Mouse (Mus musculus): ENCODE data around the gene Cd47. TPM values are rescaled to one million over a fixed set of nuclear protein-coding genes. Genes with fewer than 3 reads are reported as not detected.

Cd47 gene
- polyA plus RNA-seq, 1 experiment from 2014 or later = 192 TPM

- Histone ChIP-seq H3K9me3 (ENCODE audit: control insufficient read depth, low read length) (no peaks in the 10 kb centered on the region), H3K4me2 (ENCODE audit: low read length) (no peak overlapping the region), H3K4me1 (ENCODE audit: control insufficient read depth, insufficient read depth, low read depth, low read length) (no peaks in the 10 kb centered on the region), H3K9ac (ENCODE audit: low read depth, low read length) (no peak overlapping the region), H3K27me3 (replicated peaks; ENCODE audit: control insufficient read depth, insufficient read depth, low read length) (no peaks in the 10 kb centered on the region), H3K36me3 (ENCODE audit: control insufficient read depth, insufficient read depth, low read length) (no peaks in the 10 kb centered on the region), H3K27ac (ENCODE audit: low read depth, low read length) (0 out of 2 replicates have a peak overlapping the region, but pooled peaks have one; percentile 3), H3K4me3 (ENCODE audit: low read length) (no peak overlapping the region)
- 0 out of 2 replicates have a peak, but pooled peaks have one; percentile 9 for ATAC-seq
- WGBS = 76% methylated on average over 8 of the region's 8 CpGs
Measured at GRCm38 (mm10) chr16:49905601-49906001, 105.3 kb downstream of the Cd47 start.

GRCm38 (mm10) chr16:49906066-49906465 is 105.7 kb downstream of the Cd47 start:
- no peak overlapping the region for H3K4me3 ChIP-seq (ENCODE audit: low read length)
- H3K4me1 ChIP-seq (ENCODE audit: control insufficient read depth, insufficient read depth, low read depth, low read length) = no peaks in the 10 kb centered on the region
- ATAC-seq = peak; percentile 57; the same call in 1 of the 2 replicates
- no peaks in the 10 kb centered on the region for H3K36me3 ChIP-seq (ENCODE audit: control insufficient read depth, insufficient read depth, low read length)
- no peaks in the 10 kb centered on the region for H3K9me3 ChIP-seq (ENCODE audit: control insufficient read depth, low read length)
- WGBS = 37% methylated on average over 5 of the region's 5 CpGs
- H3K27ac ChIP-seq (ENCODE audit: low read depth, low read length) = no peak overlapping the region
- no peak overlapping the region for H3K9ac ChIP-seq (ENCODE audit: low read depth, low read length)
- no peak overlapping the region for H3K4me2 ChIP-seq (ENCODE audit: low read length)
- H3K27me3 ChIP-seq (replicated peaks; ENCODE audit: control insufficient read depth, insufficient read depth, low read length) = no peaks in the 10 kb centered on the region

GRCm38 (mm10) chr16:49906940-49907339 is 106.6 kb downstream of the Cd47 start:
- no peaks in the 10 kb centered on the region for H3K36me3 ChIP-seq (ENCODE audit: control insufficient read depth, insufficient read depth, low read length)
- no peaks in the 10 kb centered on the region for H3K27me3 ChIP-seq (replicated peaks; ENCODE audit: control insufficient read depth, insufficient read depth, low read length)
- no peak for ATAC-seq
- no peak overlapping the region for H3K9ac ChIP-seq (ENCODE audit: low read depth, low read length)
- WGBS = 82% methylated on average over 2 of the region's 2 CpGs
- no peak overlapping the region for H3K4me3 ChIP-seq (ENCODE audit: low read length)
- no peaks in the 10 kb centered on the region for H3K4me1 ChIP-seq (ENCODE audit: control insufficient read depth, insufficient read depth, low read depth, low read length)
- H3K4me2 ChIP-seq (ENCODE audit: low read length) = no peak overlapping the region
- H3K9me3 ChIP-seq (ENCODE audit: control insufficient read depth, low read length) = no peaks in the 10 kb centered on the region
- H3K27ac ChIP-seq (ENCODE audit: low read depth, low read length) = no peak overlapping the region

GRCm38 (mm10) chr16:49907356-49907755 is 107.0 kb downstream of the Cd47 start:
- H3K27me3 ChIP-seq (replicated peaks; ENCODE audit: control insufficient read depth, insufficient read depth, low read length) = no peaks in the 10 kb centered on the region
- no peaks in the 10 kb centered on the region for H3K9me3 ChIP-seq (ENCODE audit: control insufficient read depth, low read length)
- no peak overlapping the region for H3K4me3 ChIP-seq (ENCODE audit: low read length)
- H3K9ac ChIP-seq (ENCODE audit: low read depth, low read length) = no peak overlapping the region
- H3K27ac ChIP-seq (ENCODE audit: low read depth, low read length) = no peak overlapping the region
- no peak overlapping the region for H3K4me2 ChIP-seq (ENCODE audit: low read length)
- ATAC-seq = no peak
- no peaks in the 10 kb centered on the region for H3K4me1 ChIP-seq (ENCODE audit: control insufficient read depth, insufficient read depth, low read depth, low read length)
- 51% methylated on average over 4 of the region's 4 CpGs for WGBS
- no peaks in the 10 kb centered on the region for H3K36me3 ChIP-seq (ENCODE audit: control insufficient read depth, insufficient read depth, low read length)

- H3K4me2 ChIP-seq (ENCODE audit: low read length) = no peak overlapping the region
- no peaks in the 10 kb centered on the region for H3K9me3 ChIP-seq (ENCODE audit: control insufficient read depth, low read length)
- H3K9ac ChIP-seq (ENCODE audit: low read depth, low read length) = no peak overlapping the region
- 54% methylated on average over 8 of the region's 8 CpGs for WGBS
- no peaks in the 10 kb centered on the region for H3K27me3 ChIP-seq (replicated peaks; ENCODE audit: control insufficient read depth, insufficient read depth, low read length)
- ATAC-seq = no peak
- no peaks in the 10 kb centered on the region for H3K36me3 ChIP-seq (ENCODE audit: control insufficient read depth, insufficient read depth, low read length)
- H3K4me3 ChIP-seq (ENCODE audit: low read length) = no peak overlapping the region
- no peak overlapping the region for H3K27ac ChIP-seq (ENCODE audit: low read depth, low read length)
- H3K4me1 ChIP-seq (ENCODE audit: control insufficient read depth, insufficient read depth, low read depth, low read length) = no peaks in the 10 kb centered on the region
Measured at GRCm38 (mm10) chr16:49909536-49909935, 109.2 kb downstream of the Cd47 start.

- Histone ChIP-seq H3K9me3 (ENCODE audit: control insufficient read depth, low read length) (no peaks in the 10 kb centered on the region), H3K36me3 (ENCODE audit: control insufficient read depth, insufficient read depth, low read length) (no peaks in the 10 kb centered on the region), H3K27ac (ENCODE audit: low read depth, low read length) (no peak overlapping the region), H3K4me3 (ENCODE audit: low read length) (no peak overlapping the region), H3K27me3 (replicated peaks; ENCODE audit: control insufficient read depth, insufficient read depth, low read length) (no peaks in the 10 kb centered on the region), H3K4me2 (ENCODE audit: low read length) (no peak overlapping the region), H3K4me1 (ENCODE audit: control insufficient read depth, insufficient read depth, low read depth, low read length) (no peaks in the 10 kb centered on the region), H3K9ac (ENCODE audit: low read depth, low read length) (no peak overlapping the region)
- no peak for ATAC-seq
- WGBS = 86% methylated on average over 2 of the region's 2 CpGs
Measured at GRCm38 (mm10) chr16:49914094-49914493, 113.8 kb downstream of the Cd47 start.

GRCm38 (mm10) chr16:49915532-49916476 is 115.5 kb downstream of the Cd47 start:
- 62% methylated on average over 11 of the region's 11 CpGs for WGBS

GRCm38 (mm10) chr16:49920191-49920590 is 119.9 kb downstream of the Cd47 start:
- Histone ChIP-seq H3K9ac (ENCODE audit: low read depth, low read length) (no peak overlapping the region), H3K4me2 (ENCODE audit: low read length) (no peak overlapping the region), H3K36me3 (ENCODE audit: control insufficient read depth, insufficient read depth, low read length) (no peaks in the 10 kb centered on the region), H3K4me3 (ENCODE audit: low read length) (no peak overlapping the region), H3K9me3 (ENCODE audit: control insufficient read depth, low read length) (no peaks in the 10 kb centered on the region), H3K4me1 (ENCODE audit: control insufficient read depth, insufficient read depth, low read depth, low read length) (no peaks in the 10 kb centered on the region), H3K27me3 (replicated peaks; ENCODE audit: control insufficient read depth, insufficient read depth, low read length) (no peaks in the 10 kb centered on the region), H3K27ac (ENCODE audit: low read depth, low read length) (no peak overlapping the region)
- WGBS = 80% methylated on average over 10 of the region's 10 CpGs
- no peak for ATAC-seq

More at GRCm38 (mm10) chr16:49915532-49916476, 115.5 kb downstream of the Cd47 start:
- H3K27me3 ChIP-seq (replicated peaks; ENCODE audit: control insufficient read depth, insufficient read depth, low read length) = no peaks in the 10 kb centered on the region
- no peak overlapping the region for H3K4me3 ChIP-seq (ENCODE audit: low read length)
- H3K4me1 ChIP-seq (ENCODE audit: control insufficient read depth, insufficient read depth, low read depth, low read length) = no peaks in the 10 kb centered on the region
- H3K4me2 ChIP-seq (ENCODE audit: low read length) = no peak overlapping the region
- no peaks in the 10 kb centered on the region for H3K36me3 ChIP-seq (ENCODE audit: control insufficient read depth, insufficient read depth, low read length)
- no peaks in the 10 kb centered on the region for H3K9me3 ChIP-seq (ENCODE audit: control insufficient read depth, low read length)
- no peak overlapping the region for H3K9ac ChIP-seq (ENCODE audit: low read depth, low read length)
- no peak overlapping the region for H3K27ac ChIP-seq (ENCODE audit: low read depth, low read length)
- peak; percentile 50; the same call in 1 of the 2 replicates for ATAC-seq

- Histone ChIP-seq H3K27ac (ENCODE audit: low read depth, low read length) (no peak overlapping the region), H3K27me3 (replicated peaks; ENCODE audit: control insufficient read depth, insufficient read depth, low read length) (no peaks in the 10 kb centered on the region), H3K4me1 (ENCODE audit: control insufficient read depth, insufficient read depth, low read depth, low read length) (no peaks in the 10 kb centered on the region), H3K36me3 (ENCODE audit: control insufficient read depth, insufficient read depth, low read length) (no peaks in the 10 kb centered on the region), H3K4me3 (ENCODE audit: low read length) (no peak overlapping the region), H3K9me3 (ENCODE audit: control insufficient read depth, low read length) (no peaks in the 10 kb centered on the region), H3K4me2 (ENCODE audit: low read length) (no peak overlapping the region), H3K9ac (ENCODE audit: low read depth, low read length) (no peak overlapping the region)
- 84% methylated on average over 6 of the region's 6 CpGs for WGBS
- no peak for ATAC-seq
Measured at GRCm38 (mm10) chr16:49921677-49922076, 121.3 kb downstream of the Cd47 start.

Measured in hindbrain, embryonic 16.5 days (tissue).